Mouse (Mus musculus) spleen, postnatal 4 days (tissue): ENCODE data around the gene Acap2.
A peak's percentile ranks its signal among the peaks of the same experiment; 100 is the strongest.

Experiments used
- DNase-seq, 2 experiments: peaks; one replicate each; pipeline ENCODE4 v3.0.0; 2022; ENCODE audit warnings: low spot score in 2 of 2

The Acap2 gene

GRCm38 (mm10) chr16:31200790-31201567 is at the start of gene Acap2:
Gene Acap2, minus strand, starts transcription at chr16:31201245.
- peak; percentile 96 to 97 for DNase-seq

- no peak for DNase-seq
Observed at GRCm38 (mm10) chr16:31249401-31249800, 48.4 kb upstream of the Acap2 start.

GRCm38 (mm10) chr16:31248717-31249116 is 47.7 kb upstream of the Acap2 start:
- no peak for DNase-seq

- no peak for DNase-seq
Observed at GRCm38 (mm10) chr16:31247442-31247841, 46.4 kb upstream of the Acap2 start.

- DNase-seq = no peak
Observed at GRCm38 (mm10) chr16:31244053-31244452, 43.0 kb upstream of the Acap2 start.

- DNase-seq = no peak
Observed at GRCm38 (mm10) chr16:31241433-31241832, 40.4 kb upstream of the Acap2 start.

GRCm38 (mm10) chr16:31240569-31240968 is 39.5 kb upstream of the Acap2 start:
- no peak for DNase-seq

GRCm38 (mm10) chr16:31238281-31238680 is 37.2 kb upstream of the Acap2 start:
- DNase-seq = peak in 1 of 2 experiments; percentile 44

GRCm38 (mm10) chr16:31235457-31236310 is 34.6 kb upstream of the Acap2 start:
- DNase-seq = peak in 1 of 2 experiments; percentile 64

- peak in 1 of 2 experiments; percentile 53 for DNase-seq
Observed at GRCm38 (mm10) chr16:31234808-31235456, 33.9 kb upstream of the Acap2 start.

GRCm38 (mm10) chr16:31234356-31234755 is 33.3 kb upstream of the Acap2 start:
- no peak for DNase-seq

GRCm38 (mm10) chr16:31233541-31234339 is 32.7 kb upstream of the Acap2 start:
- peak; percentile 55 to 78 for DNase-seq

GRCm38 (mm10) chr16:31233167-31233498 is 32.1 kb upstream of the Acap2 start:
- peak in 1 of 2 experiments; percentile 61 for DNase-seq

GRCm38 (mm10) chr16:31232491-31233166 is 31.6 kb upstream of the Acap2 start:
- peak in 1 of 2 experiments; percentile 43 for DNase-seq

GRCm38 (mm10) chr16:31231591-31231990 is 30.5 kb upstream of the Acap2 start:
- peak; percentile 8 to 55 for DNase-seq

GRCm38 (mm10) chr16:31227746-31228145 is 26.7 kb upstream of the Acap2 start:
- DNase-seq = peak in 1 of 2 experiments; percentile 6

- peak; percentile 7 to 38 for DNase-seq
Observed at GRCm38 (mm10) chr16:31215271-31215670, 14.2 kb upstream of the Acap2 start.

- DNase-seq = peak in 1 of 2 experiments; percentile 14
Observed at GRCm38 (mm10) chr16:31213463-31213862, 12.4 kb upstream of the Acap2 start.

GRCm38 (mm10) chr16:31211503-31211902 is 10.5 kb upstream of the Acap2 start:
- DNase-seq = no peak

- DNase-seq = no peak
Observed at GRCm38 (mm10) chr16:31210453-31210852, 9.4 kb upstream of the Acap2 start.

- peak in 1 of 2 experiments; percentile 49 for DNase-seq
Observed at GRCm38 (mm10) chr16:31209911-31210310, 8.9 kb upstream of the Acap2 start.
